In genomic region chr5:103335916-103336688, GRCm38 (mm10) we compare ENCODE assay signal across 8 mouse cellular contexts.
A peak's percentile ranks its signal among the peaks of the same experiment; 100 is the strongest.
DNase-seq lines count a peak whose midpoint lies in the region; ATAC-seq and TF ChIP-seq lines count a peak whose summit lies in the region.

No protein-coding gene starts in this region.

- 14% methylated on average over 12 of the region's 12 CpGs for WGBS in kidney, embryonic 16.5 days
- WGBS in embryonic facial prominence, embryonic 15.5 days, result 14% methylated on average over 12 of the region's 12 CpGs
- WGBS in neural tube, embryonic 12.5 days, result 10% methylated on average over 12 of the region's 12 CpGs

- peak overlapping the region; percentile 47; the same call in 1 of the 2 replicates for H3K27ac ChIP-seq in kidney, embryonic 16.5 days (ENCODE audit: low read length)
- no peak overlapping the region for H3K27ac ChIP-seq in embryonic facial prominence, embryonic 15.5 days (replicated peaks)
- peak overlapping the region; percentile 78 for H3K27ac ChIP-seq in layer of hippocampus, adult 2 months
- 0 out of 2 replicates have a peak overlapping the region, but pooled peaks have one; percentile 42 for H3K27ac ChIP-seq in neural tube, embryonic 12.5 days

- peak overlapping the region; percentile 44 for H3K4me2 ChIP-seq in kidney, embryonic 16.5 days (replicated peaks; ENCODE audit: low read depth, low read length)
- H3K4me2 ChIP-seq in embryonic facial prominence, embryonic 15.5 days (replicated peaks), result peak overlapping the region; percentile 19
- peak overlapping the region; percentile 51 for H3K4me2 ChIP-seq in neural tube, embryonic 12.5 days (replicated peaks)

- H3K9ac ChIP-seq in kidney, embryonic 16.5 days (replicated peaks; ENCODE audit: low read length), result no peak overlapping the region
- H3K9ac ChIP-seq in embryonic facial prominence, embryonic 15.5 days, result no peak overlapping the region
- H3K9ac ChIP-seq in neural tube, embryonic 12.5 days, result no peak overlapping the region

- H3K4me1 ChIP-seq in kidney, embryonic 16.5 days (ENCODE audit: insufficient read depth, low read length), result peaks cover 13% of the 10 kb centered on the region
- peaks cover 10% of the 10 kb centered on the region for H3K4me1 ChIP-seq in embryonic facial prominence, embryonic 15.5 days
- peaks cover 24% of the 10 kb centered on the region for H3K4me1 ChIP-seq in neural tube, embryonic 12.5 days

- H3K9me3 ChIP-seq in kidney, embryonic 16.5 days (ENCODE audit: low read length), result no peaks in the 10 kb centered on the region
- H3K9me3 ChIP-seq in embryonic facial prominence, embryonic 15.5 days (replicated peaks), result no peaks in the 10 kb centered on the region
- H3K9me3 ChIP-seq in neural tube, embryonic 12.5 days, result no peaks in the 10 kb centered on the region

- TF ChIP-seq CTCF in layer of hippocampus, adult 2 months (conservative IDR thresholded peaks at IDR 0.05), result no peak

- no peaks in the 10 kb centered on the region for H3K27me3 ChIP-seq in kidney, embryonic 16.5 days (ENCODE audit: insufficient read depth, low read length)
- H3K27me3 ChIP-seq in embryonic facial prominence, embryonic 15.5 days, result no peaks in the 10 kb centered on the region
- peaks cover 43% of the 10 kb centered on the region for H3K27me3 ChIP-seq in neural tube, embryonic 12.5 days (replicated peaks)

- DNase-seq in kidney, adult 9 months, result no peak
- DNase-seq in layer of hippocampus, adult 2 months (ENCODE audit: low spot score in 2 of 2), result peak; percentile 23 to 79
- DNase-seq in urinary bladder, postnatal 4 days (ENCODE audit: low spot score in 2 of 2), result no peak
- no peak for DNase-seq in gastrocnemius, postnatal 10 days
- DNase-seq in thymus, postnatal 4 days, result no peak

- peak overlapping the region; percentile 7 for H3K4me3 ChIP-seq in kidney, embryonic 16.5 days (ENCODE audit: low read length)
- no peak overlapping the region for H3K4me3 ChIP-seq in embryonic facial prominence, embryonic 15.5 days (replicated peaks)
- peak overlapping the region; percentile 33 for H3K4me3 ChIP-seq in layer of hippocampus, adult 2 months
- no peak overlapping the region for H3K4me3 ChIP-seq in neural tube, embryonic 12.5 days

- ATAC-seq in kidney, embryonic 16.5 days (ENCODE audit: low FRiP score, low TSS enrichment), result peak; percentile 47; the same call in 1 of the 2 replicates
- no peak for ATAC-seq in embryonic facial prominence, embryonic 15.5 days (ENCODE audit: insufficient number of reproducible peaks, low FRiP score, low TSS enrichment, low read depth)
- ATAC-seq in neural tube, embryonic 12.5 days (ENCODE audit: low FRiP score, low read depth), result peak; percentile 75

- no peaks in the 10 kb centered on the region for H3K36me3 ChIP-seq in kidney, embryonic 16.5 days (ENCODE audit: insufficient read depth, low read length)
- no peaks in the 10 kb centered on the region for H3K36me3 ChIP-seq in embryonic facial prominence, embryonic 15.5 days
- H3K36me3 ChIP-seq in neural tube, embryonic 12.5 days, result no peaks in the 10 kb centered on the region

Comparison
In these comparisons a context has a peak if more than half of its experiments do, and no peak if none do; other contexts are left out.
1. H3K4me3 ChIP-seq: peak in kidney, embryonic 16.5 days (single experiment) and layer of hippocampus, adult 2 months (single experiment); none in embryonic facial prominence, embryonic 15.5 days (single experiment) and neural tube, embryonic 12.5 days (single experiment).
2. DNase-seq: peak in layer of hippocampus, adult 2 months (2 of 2); none in kidney, adult 9 months (single experiment), urinary bladder, postnatal 4 days (0 of 2), gastrocnemius, postnatal 10 days (single experiment) and thymus, postnatal 4 days (single experiment).
3. Peak in every context shown above with its lines, with median percentiles within 50 percentile points of each other: H3K4me2 ChIP-seq.